Mouse (Mus musculus): ENCODE measurements around the gene Gucy1b1. TPM values are rescaled to one million over a fixed set of nuclear protein-coding genes. Genes with fewer than 3 reads are reported as not detected.
A peak's percentile ranks its signal among the peaks of the same experiment; 100 is the strongest.

The Gucy1b1 gene
- polyA plus RNA-seq (2015; fragmentation: Nextera tagmentation; extraction: Ambion mirVana), result 57.1 and 59.5 TPM in 2 replicates

GRCm38 (mm10) chr3:82074201-82074851, at the start of gene Gucy1b1:
Gene Gucy1b1 (minus strand): TSS chr3:82074689.
- ATAC-seq (ENCODE audit: extremely low read depth, insufficient number of reproducible peaks, low FRiP score, low TSS enrichment), result peak; percentile 84
- H3K4me1 ChIP-seq, result peaks cover 38% of the 10 kb centered on the region
- peak within 1 kb of the TSS; percentile 92 for H3K27ac ChIP-seq (replicated peaks)
- H3K36me3 ChIP-seq, result peaks cover 2% of the 10 kb centered on the region; the same call in 1 of the 2 replicates
- peak within 1 kb of the TSS; percentile 81 for H3K4me3 ChIP-seq
- peak within 1 kb of the TSS; percentile 90 for H3K9ac ChIP-seq
- no peaks in the 10 kb centered on the region for H3K27me3 ChIP-seq (replicated peaks)
- under 1% methylated on average over 25 of the region's 25 CpGs for WGBS
- peak within 1 kb of the TSS; percentile 94 for H3K4me2 ChIP-seq
- H3K9me3 ChIP-seq, result no peaks in the 10 kb centered on the region

DNA sequence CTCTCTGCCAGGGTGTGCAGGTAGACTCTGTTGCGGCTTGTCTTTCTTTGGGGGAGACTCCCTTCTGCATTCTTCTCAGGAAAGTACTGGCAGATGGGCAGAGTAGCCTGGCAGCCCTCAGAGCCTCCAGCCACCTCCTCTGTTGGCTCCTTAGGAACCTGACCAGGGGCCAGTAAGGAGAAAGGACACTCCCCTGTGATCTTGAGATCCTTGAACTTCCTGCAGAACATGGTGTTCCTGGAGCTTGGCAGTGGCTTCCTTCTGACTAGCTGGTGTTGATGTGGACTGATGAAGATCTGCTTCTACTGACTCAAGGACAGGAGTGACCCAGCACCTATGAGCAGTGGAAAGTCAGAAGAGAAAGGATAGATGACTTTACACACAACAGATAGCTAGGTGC, 44.4 kb upstream of the Gucy1b1 start:
- ATAC-seq (ENCODE audit: extremely low read depth, insufficient number of reproducible peaks, low FRiP score, low TSS enrichment), result no peak
- Histone ChIP-seq H3K9me3 (no peaks in the 10 kb centered on the region), H3K4me2 (no peak overlapping the region), H3K27me3 (replicated peaks) (no peaks in the 10 kb centered on the region), H3K4me1 (peaks cover 15% of the 10 kb centered on the region), H3K9ac (no peak overlapping the region), H3K4me3 (no peak overlapping the region), H3K36me3 (peaks cover 28% of the 10 kb centered on the region), H3K27ac (replicated peaks) (no peak overlapping the region)
- 66% methylated on average over 1 of the region's 1 CpGs for whole genome bisulfite sequencing

DNA sequence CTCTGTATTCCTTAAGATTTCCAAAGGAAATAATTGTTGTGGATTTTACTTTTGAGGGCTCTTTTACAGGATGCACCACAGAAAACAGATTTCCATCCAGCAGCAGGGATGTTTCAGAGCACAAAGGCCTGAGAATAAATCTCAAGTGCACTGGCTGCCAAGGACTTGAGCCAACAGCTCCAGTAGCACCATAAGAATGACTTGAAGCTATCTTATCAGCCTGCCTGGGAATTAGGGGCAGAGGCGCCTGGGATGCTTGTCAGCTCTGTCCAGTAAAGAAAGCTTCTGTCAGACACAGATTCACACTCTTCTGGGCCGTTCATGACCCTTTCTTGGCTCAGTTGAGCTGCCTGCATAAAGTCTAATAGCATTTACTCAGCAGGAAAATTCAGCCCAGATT, 38.0 kb upstream of the Gucy1b1 start:
- H3K27me3 ChIP-seq (replicated peaks), result no peaks in the 10 kb centered on the region
- peak; percentile 54; the same call in 1 of the 2 replicates for ATAC-seq (ENCODE audit: extremely low read depth, insufficient number of reproducible peaks, low FRiP score, low TSS enrichment)
- WGBS, result 5% methylated on average over 2 of the region's 2 CpGs
- H3K9me3 ChIP-seq, result no peaks in the 10 kb centered on the region
- no peak overlapping the region; the same call in 1 of the 2 replicates for H3K9ac ChIP-seq
- H3K27ac ChIP-seq (replicated peaks), result peak overlapping the region; percentile 87
- peaks cover 44% of the 10 kb centered on the region for H3K4me1 ChIP-seq
- peak overlapping the region; percentile 28 for H3K4me2 ChIP-seq
- peaks cover 35% of the 10 kb centered on the region for H3K36me3 ChIP-seq
- no peak overlapping the region for H3K4me3 ChIP-seq

DNA sequence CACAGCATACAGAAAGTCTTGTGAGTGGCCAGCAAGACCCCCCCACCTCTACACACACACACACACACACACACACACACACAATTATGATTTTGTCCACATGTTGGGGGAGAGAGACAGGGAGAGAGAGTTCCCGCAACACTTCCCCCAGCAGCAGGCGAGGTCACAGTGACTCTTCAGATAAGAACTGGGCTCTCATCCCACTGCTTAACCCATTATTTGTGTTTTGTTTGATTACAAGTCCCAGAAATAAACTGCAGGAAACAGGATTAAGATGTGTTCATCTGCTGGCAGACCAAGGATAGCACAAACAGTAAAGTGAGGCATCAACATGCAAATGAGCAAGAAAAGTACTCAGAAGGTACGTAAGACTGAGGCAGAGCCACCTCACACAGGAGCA, 37.5 kb upstream of the Gucy1b1 start:
- ATAC-seq (ENCODE audit: extremely low read depth, insufficient number of reproducible peaks, low FRiP score, low TSS enrichment), result no peak; the same call in 1 of the 2 replicates
- Histone ChIP-seq H3K36me3 (peaks cover 36% of the 10 kb centered on the region), H3K4me3 (no peak overlapping the region), H3K4me2 (peak overlapping the region; percentile 28), H3K27ac (replicated peaks) (peak overlapping the region; percentile 87), H3K4me1 (peaks cover 44% of the 10 kb centered on the region), H3K9me3 (no peaks in the 10 kb centered on the region), H3K27me3 (replicated peaks) (no peaks in the 10 kb centered on the region), H3K9ac (no peak overlapping the region; the same call in 1 of the 2 replicates)
- 12% methylated on average over 3 of the region's 3 CpGs for WGBS

GRCm38 (mm10) chr3:82108951-82109350, 34.5 kb upstream of the Gucy1b1 start:
- Histone ChIP-seq H3K27ac (replicated peaks) (peak overlapping the region; percentile 32), H3K9me3 (no peaks in the 10 kb centered on the region), H3K36me3 (peaks cover 38% of the 10 kb centered on the region), H3K4me3 (no peak overlapping the region), H3K27me3 (replicated peaks) (no peaks in the 10 kb centered on the region), H3K4me2 (no peak overlapping the region), H3K9ac (no peak overlapping the region), H3K4me1 (peaks cover 61% of the 10 kb centered on the region)
- ATAC-seq (ENCODE audit: extremely low read depth, insufficient number of reproducible peaks, low FRiP score, low TSS enrichment), result no peak
- WGBS, result 83% methylated on average over 15 of the region's 15 CpGs

GRCm38 (mm10) chr3:82104229-82104628, 29.7 kb upstream of the Gucy1b1 start:
- Histone ChIP-seq H3K4me3 (no peak overlapping the region), H3K27me3 (replicated peaks) (no peaks in the 10 kb centered on the region), H3K27ac (replicated peaks) (peak overlapping the region; percentile 58), H3K9me3 (no peaks in the 10 kb centered on the region), H3K4me1 (peaks cover 38% of the 10 kb centered on the region), H3K9ac (0 out of 2 replicates have a peak overlapping the region, but pooled peaks have one; percentile 8), H3K4me2 (peak overlapping the region; percentile 7; the same call in 1 of the 2 replicates), H3K36me3 (peaks cover 44% of the 10 kb centered on the region)
- ATAC-seq (ENCODE audit: extremely low read depth, insufficient number of reproducible peaks, low FRiP score, low TSS enrichment), result no peak
- WGBS, result 17% methylated on average over 6 of the region's 6 CpGs

DNA sequence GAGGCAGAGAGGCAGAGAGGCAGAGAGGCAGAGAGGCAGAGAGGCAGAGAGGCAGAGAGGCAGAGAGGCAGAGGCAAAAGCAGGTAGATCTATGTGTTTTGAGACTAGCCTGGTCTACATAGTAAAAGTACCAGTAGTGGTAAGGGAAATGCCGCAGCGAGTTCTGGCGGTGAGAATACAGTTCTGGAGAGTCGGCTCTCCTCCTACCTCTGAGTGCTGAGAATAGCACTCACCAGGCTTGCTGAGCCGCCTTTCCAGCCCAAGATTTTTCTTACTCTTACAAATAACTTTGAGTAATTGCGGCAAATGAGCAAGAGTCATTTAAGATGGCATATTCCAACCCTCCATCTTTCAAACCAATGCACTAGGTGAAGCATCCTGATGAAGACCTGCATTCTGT, 24.6 kb upstream of the Gucy1b1 start:
- Histone ChIP-seq H3K4me1 (peaks cover 11% of the 10 kb centered on the region), H3K27me3 (replicated peaks) (no peaks in the 10 kb centered on the region), H3K4me2 (no peak overlapping the region), H3K36me3 (peaks cover 46% of the 10 kb centered on the region), H3K9me3 (no peaks in the 10 kb centered on the region), H3K4me3 (no peak overlapping the region), H3K9ac (no peak overlapping the region), H3K27ac (replicated peaks) (no peak overlapping the region)
- ATAC-seq (ENCODE audit: extremely low read depth, insufficient number of reproducible peaks, low FRiP score, low TSS enrichment), result no peak
- 72% methylated on average over 6 of the region's 6 CpGs for WGBS

DNA sequence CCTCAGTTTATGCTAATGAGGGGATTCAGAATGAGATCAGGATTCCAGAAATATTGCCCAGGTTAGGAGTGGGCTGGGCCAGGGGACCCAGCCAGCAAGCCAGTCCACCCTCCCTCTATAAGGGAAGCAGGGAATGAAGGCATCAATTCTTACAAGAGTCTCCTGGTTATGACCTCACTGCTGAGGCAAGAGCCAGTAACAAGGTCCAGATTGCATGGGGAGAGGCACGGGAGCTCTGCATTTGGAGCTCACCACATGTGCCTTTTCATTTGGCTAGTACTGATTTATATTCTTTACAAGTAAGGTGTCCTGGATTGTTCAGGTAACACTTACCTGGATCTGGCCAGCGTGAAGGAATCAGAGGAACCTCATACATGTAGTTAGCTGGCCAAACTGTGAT, 22.3 kb upstream of the Gucy1b1 start:
- Histone ChIP-seq H3K4me3 (no peak overlapping the region), H3K27ac (replicated peaks) (no peak overlapping the region), H3K4me2 (no peak overlapping the region), H3K4me1 (no peaks in the 10 kb centered on the region), H3K36me3 (peaks cover 53% of the 10 kb centered on the region), H3K9me3 (no peaks in the 10 kb centered on the region), H3K9ac (no peak overlapping the region), H3K27me3 (replicated peaks) (no peaks in the 10 kb centered on the region)
- ATAC-seq (ENCODE audit: extremely low read depth, insufficient number of reproducible peaks, low FRiP score, low TSS enrichment), result no peak
- WGBS, result 69% methylated on average over 2 of the region's 2 CpGs

GRCm38 (mm10) chr3:82073741-82074181, 728 bp downstream of the Gucy1b1 start:
- peak overlapping the region; percentile 94 for H3K4me2 ChIP-seq
- H3K27me3 ChIP-seq (replicated peaks), result no peaks in the 10 kb centered on the region
- H3K9ac ChIP-seq, result peak overlapping the region; percentile 90
- H3K9me3 ChIP-seq, result no peaks in the 10 kb centered on the region
- peaks cover 2% of the 10 kb centered on the region; the same call in 1 of the 2 replicates for H3K36me3 ChIP-seq
- peak overlapping the region; percentile 81 for H3K4me3 ChIP-seq
- peak; percentile 44; the same call in 1 of the 2 replicates for ATAC-seq (ENCODE audit: extremely low read depth, insufficient number of reproducible peaks, low FRiP score, low TSS enrichment)
- under 1% methylated on average over 34 of the region's 34 CpGs for whole genome bisulfite sequencing
- H3K4me1 ChIP-seq, result peaks cover 42% of the 10 kb centered on the region
- H3K27ac ChIP-seq (replicated peaks), result peak overlapping the region; percentile 92

DNA sequence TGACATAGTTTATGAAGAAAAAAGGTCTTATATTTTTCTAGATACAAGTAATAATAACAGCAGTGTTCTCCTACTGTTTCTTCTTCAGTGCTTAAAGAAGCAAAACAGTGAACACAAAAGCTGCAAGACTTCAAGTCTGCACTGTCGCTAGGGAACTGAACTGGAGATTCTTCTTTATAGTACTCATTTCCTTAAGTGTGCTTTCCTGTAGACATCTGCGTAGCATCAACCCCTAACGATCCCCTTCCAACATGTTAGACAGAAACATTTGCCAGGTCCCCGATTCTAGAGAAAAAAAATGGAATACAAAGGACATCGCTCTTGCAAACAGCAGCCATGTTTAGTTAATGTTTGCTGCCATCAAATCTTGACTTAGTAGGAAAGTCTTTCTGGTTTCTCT, 6.7 kb downstream of the Gucy1b1 start:
- Histone ChIP-seq H3K36me3 (peaks cover 2% of the 10 kb centered on the region), H3K4me2 (no peak overlapping the region; the same call in 1 of the 2 replicates), H3K9me3 (no peaks in the 10 kb centered on the region), H3K4me3 (no peak overlapping the region), H3K27ac (replicated peaks) (peak overlapping the region; percentile 63), H3K27me3 (replicated peaks) (no peaks in the 10 kb centered on the region), H3K9ac (no peak overlapping the region), H3K4me1 (peaks cover 62% of the 10 kb centered on the region)
- ATAC-seq (ENCODE audit: extremely low read depth, insufficient number of reproducible peaks, low FRiP score, low TSS enrichment), result no peak
- WGBS, result 55% methylated on average over 5 of the region's 5 CpGs

GRCm38 (mm10) chr3:82061402-82062180, 12.9 kb downstream of the Gucy1b1 start:
- no peak for ATAC-seq (ENCODE audit: extremely low read depth, insufficient number of reproducible peaks, low FRiP score, low TSS enrichment)
- H3K9ac ChIP-seq, result peak overlapping the region; percentile 20
- H3K4me2 ChIP-seq, result 0 out of 2 replicates have a peak overlapping the region, but pooled peaks have one; percentile 3
- no peaks in the 10 kb centered on the region for H3K9me3 ChIP-seq
- peaks cover 57% of the 10 kb centered on the region for H3K4me1 ChIP-seq
- H3K27ac ChIP-seq (replicated peaks), result peak overlapping the region; percentile 72
- H3K4me3 ChIP-seq, result no peak overlapping the region
- peaks cover 18% of the 10 kb centered on the region for H3K36me3 ChIP-seq
- H3K27me3 ChIP-seq (replicated peaks), result no peaks in the 10 kb centered on the region
- WGBS, result 21% methylated on average over 9 of the region's 9 CpGs
